In the genomic region with DNA sequence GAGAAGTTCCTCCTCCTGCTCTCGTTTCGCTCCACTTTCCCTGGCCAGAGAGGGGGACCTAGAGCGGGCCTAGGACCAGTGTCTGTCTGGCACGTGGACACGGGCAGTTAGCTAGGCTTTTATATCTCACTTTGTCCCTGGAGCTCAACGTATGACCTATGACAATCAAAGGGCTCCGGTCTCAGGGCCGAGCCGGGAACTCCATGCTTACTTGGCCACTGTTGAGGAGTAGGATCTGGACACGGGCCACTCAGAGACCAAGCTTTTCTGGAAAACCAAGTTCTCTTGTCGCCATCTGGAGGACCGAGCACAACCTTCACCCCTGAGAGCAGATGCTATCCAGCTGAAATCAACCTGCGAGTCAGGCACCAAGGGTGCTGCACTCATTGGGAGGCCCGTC, we compare ENCODE assay signal across 8 mouse cellular contexts. TPM values are rescaled to one million over a fixed set of nuclear protein-coding genes. Genes with fewer than 3 reads are reported as not detected.
DNase-seq lines count a peak whose midpoint lies in the region; ATAC-seq and TF ChIP-seq lines count a peak whose summit lies in the region.

No protein-coding gene starts in this region.

- DNase-seq in cerebellum, postnatal 14 days = peak; percentile 66 to 76
- peak; percentile 65 for DNase-seq in gastrocnemius, postnatal 14 days
- peak; percentile 81 for DNase-seq in hindbrain, postnatal 0 days (ENCODE audit: low spot score)
- no peak for DNase-seq in liver, embryonic 14.5 days (ENCODE audit: low read depth in 3 of 3, low spot score in 3 of 3)
- DNase-seq in thymus, postnatal 4 days = no peak

- peak; percentile 58 for TF ChIP-seq CTCF in hindbrain, postnatal 0 days (IDR thresholded peaks at IDR 0.05; ENCODE audit: low read depth)
- TF ChIP-seq CTCF in liver, embryonic 14.5 days (IDR thresholded peaks at IDR 0.05; ENCODE audit: low read depth) = 0 out of 2 replicates have a peak, but pooled peaks have one; percentile 8

- no peaks in the 10 kb centered on the region for H3K9me3 ChIP-seq in megakaryocyte, embryonic 14.5 days
- no peaks in the 10 kb centered on the region for H3K9me3 ChIP-seq in hindbrain, postnatal 0 days (ENCODE audit: low read length)
- no peaks in the 10 kb centered on the region for H3K9me3 ChIP-seq in liver, embryonic 14.5 days (ENCODE audit: control insufficient read depth, low read length)
- no peaks in the 10 kb centered on the region for H3K9me3 ChIP-seq in neural tube, embryonic 12.5 days

- TF ChIP-seq EP300 in liver, embryonic 14.5 days (IDR thresholded peaks at IDR 0.05; ENCODE audit: low read depth) = no peak

- WGBS in hindbrain, postnatal 0 days = 11% methylated on average over 14 of the region's 14 CpGs
- 12% methylated on average over 14 of the region's 14 CpGs for WGBS in liver, embryonic 14.5 days (ENCODE audit: insufficient replicate concordance)
- WGBS in neural tube, embryonic 12.5 days = 10% methylated on average over 14 of the region's 14 CpGs

- H3K27me3 ChIP-seq in megakaryocyte, embryonic 14.5 days (replicated peaks) = peaks cover 88% of the 10 kb centered on the region
- H3K27me3 ChIP-seq in hindbrain, postnatal 0 days (ENCODE audit: insufficient read depth, low read length) = no peaks in the 10 kb centered on the region
- H3K27me3 ChIP-seq in liver, embryonic 14.5 days (ENCODE audit: control insufficient read depth, insufficient read depth, low read length) = peaks cover under 1% of the 10 kb centered on the region; the same call in 1 of the 2 replicates
- H3K27me3 ChIP-seq in neural tube, embryonic 12.5 days (replicated peaks) = no peaks in the 10 kb centered on the region

- ATAC-seq in megakaryocyte, adult 5-6 weeks (ENCODE audit: poor library complexity, severe bottlenecking) = no peak
- ATAC-seq in hindbrain, postnatal 0 days = peak; percentile 50
- no peak for ATAC-seq in liver, embryonic 14.5 days (ENCODE audit: insufficient read depth)
- ATAC-seq in neural tube, embryonic 12.5 days (ENCODE audit: low FRiP score, low read depth) = peak; percentile 8; the same call in 1 of the 2 replicates

- peaks cover 33% of the 10 kb centered on the region for H3K4me1 ChIP-seq in megakaryocyte, embryonic 14.5 days
- H3K4me1 ChIP-seq in hindbrain, postnatal 0 days (ENCODE audit: insufficient read depth, low read length) = peaks cover 19% of the 10 kb centered on the region
- H3K4me1 ChIP-seq in liver, embryonic 14.5 days (replicated peaks; ENCODE audit: control insufficient read depth in 2 of 2, insufficient read depth in 2 of 2, low read length in 1 of 2) = no peaks in the 10 kb centered on the region
- peaks cover 35% of the 10 kb centered on the region for H3K4me1 ChIP-seq in neural tube, embryonic 12.5 days

- peak overlapping the region; percentile 64 for H3K27ac ChIP-seq in hindbrain, postnatal 0 days
- H3K27ac ChIP-seq in liver, embryonic 14.5 days = no peak overlapping the region
- no peak overlapping the region for H3K27ac ChIP-seq in neural tube, embryonic 12.5 days

- H3K4me3 ChIP-seq in megakaryocyte, embryonic 14.5 days (replicated peaks) = peak overlapping the region; percentile 90
- H3K4me3 ChIP-seq in hindbrain, postnatal 0 days (ENCODE audit: low read length) = peak overlapping the region; percentile 42
- no peak overlapping the region for H3K4me3 ChIP-seq in liver, embryonic 14.5 days (ENCODE audit: insufficient read depth in 1 of 2, low read depth in 2 of 2, low read length in 2 of 2)
- H3K4me3 ChIP-seq in neural tube, embryonic 12.5 days = no peak overlapping the region

- peak overlapping the region; percentile 61 for H3K9ac ChIP-seq in hindbrain, postnatal 0 days (replicated peaks; ENCODE audit: low read length)
- H3K9ac ChIP-seq in liver, embryonic 14.5 days (replicated peaks) = no peak overlapping the region
- H3K9ac ChIP-seq in neural tube, embryonic 12.5 days = peak overlapping the region; percentile 56; the same call in 1 of the 2 replicates

- H3K36me3 ChIP-seq in megakaryocyte, embryonic 14.5 days (replicated peaks; ENCODE audit: low read length) = no peaks in the 10 kb centered on the region
- H3K36me3 ChIP-seq in hindbrain, postnatal 0 days (ENCODE audit: insufficient read depth, low read length) = no peaks in the 10 kb centered on the region
- H3K36me3 ChIP-seq in liver, embryonic 14.5 days (replicated peaks; ENCODE audit: control insufficient read depth, insufficient read depth, low read depth) = no peaks in the 10 kb centered on the region
- H3K36me3 ChIP-seq in neural tube, embryonic 12.5 days = peaks cover 3% of the 10 kb centered on the region; the same call in 1 of the 2 replicates

- intact Hi-C loops in gastrocnemius, postnatal 14 days (cut with DNase I; ENCODE audit: low total_unique reads) = loop anchor here (5.0 kb wide), 3 partner anchors 47 to 197 kb away; a partner anchor contains a TSS

- H3K4me2 ChIP-seq in hindbrain, postnatal 0 days (ENCODE audit: low read depth, low read length) = peak overlapping the region; percentile 92
- peak overlapping the region; percentile 64 for H3K4me2 ChIP-seq in liver, embryonic 14.5 days (ENCODE audit: low read depth)
- H3K4me2 ChIP-seq in neural tube, embryonic 12.5 days (replicated peaks) = peak overlapping the region; percentile 81

RNA-seq across cellular contexts. Expression of a gene that starts 6.1 kb away (rescaled TPM):
- polyA plus RNA-seq in megakaryocyte, embryonic 14.5 days (2012; ENCODE audit: insufficient read depth, low replicate concordance) = 0.34 TPM in 1 of 2 replicates, not detected in the other
- not detected in 2 replicates for total RNA-seq in megakaryocyte, adult 5-6 weeks (2015)
- total RNA-seq in megakaryocyte, adult 5-6 weeks (2017) = 0.53 TPM in 1 of 2 replicates, not detected in the other
- total RNA-seq in gastrocnemius, postnatal 14 days (2021) = 100 to 1,000 TPM; 223 to 271 TPM
- total RNA-seq in hindbrain, postnatal 0 days (2014; rRNA removed) = 158 and 165 TPM in 2 replicates
- 160 and 161 TPM in 2 replicates for polyA plus RNA-seq in hindbrain, postnatal 0 days (2015; fragmentation: Nextera tagmentation; extraction: Ambion mirVana)
- polyA plus RNA-seq in liver, embryonic 14.5 days (2012; rRNA removed) = 0.64 and 0.84 TPM in 2 replicates
- 0.41 and 0.56 TPM in 2 replicates for polyA plus RNA-seq in liver, embryonic 14.5 days (2014; fragmentation: Nextera tagmentation; extraction: Ambion mirVana)
- polyA plus RNA-seq in neural tube, embryonic 12.5 days (2016; fragmentation: Nextera tagmentation; extraction: Ambion mirVana) = 72.1 and 75.5 TPM in 2 replicates

RNA-seq across cellular contexts. Expression of a gene that starts 44.4 kb away (rescaled TPM):
- not detected in 2 replicates for polyA plus RNA-seq in megakaryocyte, embryonic 14.5 days (2012; ENCODE audit: insufficient read depth, low replicate concordance)
- not detected in 2 replicates for total RNA-seq in megakaryocyte, adult 5-6 weeks (2015)
- not detected in 2 replicates for total RNA-seq in megakaryocyte, adult 5-6 weeks (2017)
- 1 to 10 TPM; 2.7 to 3.3 TPM for total RNA-seq in gastrocnemius, postnatal 14 days (2021)
- 0.47 TPM in 1 of 2 replicates, not detected in the other for total RNA-seq in hindbrain, postnatal 0 days (2014; rRNA removed)
- 0.24 and 0.38 TPM in 2 replicates for polyA plus RNA-seq in hindbrain, postnatal 0 days (2015; fragmentation: Nextera tagmentation; extraction: Ambion mirVana)
- 0.05 and 0.08 TPM in 2 replicates for polyA plus RNA-seq in liver, embryonic 14.5 days (2012; rRNA removed)
- 0.04 and 0.10 TPM in 2 replicates for polyA plus RNA-seq in liver, embryonic 14.5 days (2014; fragmentation: Nextera tagmentation; extraction: Ambion mirVana)
- polyA plus RNA-seq in neural tube, embryonic 12.5 days (2016; fragmentation: Nextera tagmentation; extraction: Ambion mirVana) = 0.37 and 0.49 TPM in 2 replicates

RNA-seq across cellular contexts. Expression of a gene that starts 55.4 kb away (rescaled TPM):
- 2.2 and 5.0 TPM in 2 replicates for polyA plus RNA-seq in megakaryocyte, embryonic 14.5 days (2012; ENCODE audit: insufficient read depth, low replicate concordance)
- total RNA-seq in megakaryocyte, adult 5-6 weeks (2015) = 55.0 and 67.3 TPM in 2 replicates
- 14.1 and 20.0 TPM in 2 replicates for total RNA-seq in megakaryocyte, adult 5-6 weeks (2017)
- total RNA-seq in gastrocnemius, postnatal 14 days (2021) = 100 to 1,000 TPM; 220 to 243 TPM
- total RNA-seq in hindbrain, postnatal 0 days (2014; rRNA removed) = 13.5 and 45.2 TPM in 2 replicates
- 201 and 205 TPM in 2 replicates for polyA plus RNA-seq in hindbrain, postnatal 0 days (2015; fragmentation: Nextera tagmentation; extraction: Ambion mirVana)
- polyA plus RNA-seq in liver, embryonic 14.5 days (2012; rRNA removed) = 15.4 and 26.0 TPM in 2 replicates
- 136 and 146 TPM in 2 replicates for polyA plus RNA-seq in liver, embryonic 14.5 days (2014; fragmentation: Nextera tagmentation; extraction: Ambion mirVana)
- 158 and 172 TPM in 2 replicates for polyA plus RNA-seq in neural tube, embryonic 12.5 days (2016; fragmentation: Nextera tagmentation; extraction: Ambion mirVana)

Comparison
In these comparisons a context has a peak if more than half of its experiments do, and no peak if none do; other contexts are left out.
1. H3K4me3 ChIP-seq: peak in megakaryocyte, embryonic 14.5 days (single experiment) and hindbrain, postnatal 0 days (single experiment); none in liver, embryonic 14.5 days (0 of 2) and neural tube, embryonic 12.5 days (single experiment).
2. ATAC-seq: peak in hindbrain, postnatal 0 days (single experiment) and neural tube, embryonic 12.5 days (single experiment); none in megakaryocyte, adult 5-6 weeks (single experiment) and liver, embryonic 14.5 days (single experiment).
3. DNase-seq: peak in cerebellum, postnatal 14 days (2 of 2), gastrocnemius, postnatal 14 days (single experiment) and hindbrain, postnatal 0 days (single experiment); none in liver, embryonic 14.5 days (0 of 3) and thymus, postnatal 4 days (single experiment).
4. RNA of a gene that starts 6.1 kb away (polyA plus RNA-seq): 160 to 161 TPM in hindbrain, postnatal 0 days and 72.1 to 75.5 TPM in neural tube, embryonic 12.5 days; 0.41 to 0.84 TPM in liver, embryonic 14.5 days and 0.34 TPM in megakaryocyte, embryonic 14.5 days; every median in the first group is over 10 times any median in the second.
5. Peak in every context shown above with its lines, with median percentiles within 50 percentile points of each other: H3K4me2 ChIP-seq.